13 mouse cellular contexts compared by ENCODE assay signal in genomic region chr10:110372724-110373455, GRCm38 (mm10).
A peak's percentile ranks its signal among the peaks of the same experiment; 100 is the strongest.
DNase-seq lines count a peak whose midpoint lies in the region; ATAC-seq lines count a peak whose summit lies in the region.
"Had no signal": no experiment of that assay in that cellular context is flagged by ENCODE, and none has a peak within 500 bp of the region (broad histone marks: within the 10 kb centered on the region; RNA-seq: fewer than 3 reads in every experiment).

No protein-coding gene starts in this region.

- peak; percentile 39 for DNase-seq in Muller cell, postnatal 12 days (ENCODE audit: inconsistent ontology term)
- DNase-seq in urinary bladder, postnatal 10 days (ENCODE audit: low spot score) = no peak
- no peak for DNase-seq in gastrocnemius, adult 8-10 months (ENCODE audit: low spot score in 2 of 2)
- DNase-seq: cerebellum, adult 9-10 months; gastrocnemius, postnatal 10 days; thymus, postnatal 36 days had no signal

- no peaks in the 10 kb centered on the region for H3K27me3 ChIP-seq in kidney, embryonic 16.5 days (ENCODE audit: insufficient read depth, low read length)
- no peaks in the 10 kb centered on the region for H3K27me3 ChIP-seq in kidney, embryonic 14.5 days (ENCODE audit: control insufficient read depth, insufficient read depth, low read length)
- no peaks in the 10 kb centered on the region for H3K27me3 ChIP-seq in forebrain, embryonic 12.5 days
- H3K27me3 ChIP-seq in midbrain, embryonic 13.5 days = no peaks in the 10 kb centered on the region
- H3K27me3 ChIP-seq: embryonic facial prominence, embryonic 15.5 days; heart, embryonic 15.5 days had no signal

- no peaks in the 10 kb centered on the region for H3K36me3 ChIP-seq in kidney, embryonic 16.5 days (ENCODE audit: insufficient read depth, low read length)
- H3K36me3 ChIP-seq in kidney, embryonic 14.5 days (ENCODE audit: control insufficient read depth, insufficient read depth, low read length) = no peaks in the 10 kb centered on the region
- H3K36me3 ChIP-seq in forebrain, embryonic 12.5 days (replicated peaks) = no peaks in the 10 kb centered on the region
- no peaks in the 10 kb centered on the region for H3K36me3 ChIP-seq in midbrain, embryonic 13.5 days
- H3K36me3 ChIP-seq: embryonic facial prominence, embryonic 15.5 days; heart, embryonic 15.5 days had no signal

- 0 out of 2 replicates have a peak, but pooled peaks have one; percentile 57 for ATAC-seq in kidney, embryonic 16.5 days (ENCODE audit: low FRiP score, low TSS enrichment)
- no peak for ATAC-seq in kidney, embryonic 14.5 days (ENCODE audit: low FRiP score, low TSS enrichment)
- peak; percentile 86 for ATAC-seq in forebrain, embryonic 12.5 days (ENCODE audit: low FRiP score)
- peak; percentile 95 for ATAC-seq in midbrain, embryonic 13.5 days

- H3K27ac ChIP-seq in kidney, embryonic 16.5 days (ENCODE audit: low read length) = no peak overlapping the region
- H3K27ac ChIP-seq in kidney, embryonic 14.5 days (ENCODE audit: low read depth, low read length) = no peak overlapping the region
- H3K27ac ChIP-seq in forebrain, embryonic 12.5 days = peak overlapping the region; percentile 31; the same call in 1 of the 2 replicates
- peak overlapping the region; percentile 80 for H3K27ac ChIP-seq in midbrain, embryonic 13.5 days
- H3K27ac ChIP-seq: embryonic facial prominence, embryonic 15.5 days; heart, embryonic 15.5 days; liver, embryonic 14.5 days had no signal

- WGBS in kidney, embryonic 16.5 days = 61% methylated on average over 11 of the region's 11 CpGs
- WGBS in kidney, embryonic 14.5 days = 68% methylated on average over 11 of the region's 11 CpGs
- 41% methylated on average over 11 of the region's 11 CpGs for WGBS in forebrain, embryonic 12.5 days
- WGBS in midbrain, embryonic 13.5 days = 36% methylated on average over 11 of the region's 11 CpGs

- no peak overlapping the region for H3K9ac ChIP-seq in kidney, embryonic 16.5 days (replicated peaks; ENCODE audit: low read length)
- H3K9ac ChIP-seq in kidney, embryonic 14.5 days (ENCODE audit: low read depth, low read length) = no peak overlapping the region
- no peak overlapping the region for H3K9ac ChIP-seq in forebrain, embryonic 12.5 days
- H3K9ac ChIP-seq in midbrain, embryonic 13.5 days (replicated peaks) = peak overlapping the region; percentile 10; the same call in 1 of the 2 replicates
- H3K9ac ChIP-seq: embryonic facial prominence, embryonic 15.5 days; heart, embryonic 15.5 days; liver, embryonic 14.5 days had no signal

- no peak overlapping the region for H3K4me2 ChIP-seq in kidney, embryonic 16.5 days (replicated peaks; ENCODE audit: low read depth, low read length)
- no peak overlapping the region for H3K4me2 ChIP-seq in kidney, embryonic 14.5 days (replicated peaks; ENCODE audit: low read depth, low read length)
- H3K4me2 ChIP-seq in forebrain, embryonic 12.5 days = no peak overlapping the region
- peak overlapping the region; percentile 15; the same call in 1 of the 2 replicates for H3K4me2 ChIP-seq in midbrain, embryonic 13.5 days (replicated peaks)
- H3K4me2 ChIP-seq: embryonic facial prominence, embryonic 15.5 days; heart, embryonic 15.5 days had no signal

- no peaks in the 10 kb centered on the region for H3K4me1 ChIP-seq in kidney, embryonic 16.5 days (ENCODE audit: insufficient read depth, low read length)
- no peaks in the 10 kb centered on the region for H3K4me1 ChIP-seq in kidney, embryonic 14.5 days (ENCODE audit: control insufficient read depth, insufficient read depth, low read length)
- H3K4me1 ChIP-seq in forebrain, embryonic 12.5 days = peaks cover 9% of the 10 kb centered on the region; the same call in 1 of the 2 replicates
- H3K4me1 ChIP-seq in midbrain, embryonic 13.5 days (replicated peaks) = peaks cover 27% of the 10 kb centered on the region
- H3K4me1 ChIP-seq: embryonic facial prominence, embryonic 15.5 days had no signal

- H3K9me3 ChIP-seq in kidney, embryonic 16.5 days (ENCODE audit: low read length) = no peaks in the 10 kb centered on the region
- no peaks in the 10 kb centered on the region for H3K9me3 ChIP-seq in kidney, embryonic 14.5 days (ENCODE audit: control insufficient read depth, low read length)
- no peaks in the 10 kb centered on the region for H3K9me3 ChIP-seq in forebrain, embryonic 12.5 days
- no peaks in the 10 kb centered on the region for H3K9me3 ChIP-seq in midbrain, embryonic 13.5 days
- H3K9me3 ChIP-seq: embryonic facial prominence, embryonic 15.5 days; heart, embryonic 15.5 days had no signal

- no peak overlapping the region for H3K4me3 ChIP-seq in kidney, embryonic 16.5 days (ENCODE audit: low read length)
- no peak overlapping the region for H3K4me3 ChIP-seq in kidney, embryonic 14.5 days (ENCODE audit: low read length)
- H3K4me3 ChIP-seq in forebrain, embryonic 12.5 days (replicated peaks) = no peak overlapping the region
- H3K4me3 ChIP-seq in midbrain, embryonic 13.5 days (replicated peaks) = no peak overlapping the region
- H3K4me3 ChIP-seq: embryonic facial prominence, embryonic 15.5 days; heart, embryonic 15.5 days had no signal

Comparison
In these comparisons a context has a peak if more than half of its experiments do, and no peak if none do; other contexts are left out.
1. H3K27ac ChIP-seq: peak in forebrain, embryonic 12.5 days (single experiment) and midbrain, embryonic 13.5 days (single experiment); none in kidney, embryonic 16.5 days (single experiment) and kidney, embryonic 14.5 days (single experiment).